Mouse (Mus musculus) stomach, postnatal 0 days (tissue): Measurements from ENCODE around the gene Pde4b.

Source experiments
- CTCF ChIP-seq: IDR thresholded peaks from 2 replicates; pipeline ENCODE4 v1.5.1; 2016; ENCODE audit warnings: antibody characterized with exemption, low read depth, mild to moderate bottlenecking, moderate library complexity
- EP300 ChIP-seq: optimal IDR thresholded peaks from 2 replicates; pipeline ENCODE3; 2016; ENCODE audit warnings: antibody characterized with exemption

GRCm38 (mm10) chr4:102498169-102498919, 411.0 kb downstream of the Pde4b start:
- no peak for TF ChIP-seq CTCF
- TF ChIP-seq EP300, result no peak
